Mouse (Mus musculus) 3134 (cell line): Measurements from ENCODE around the gene Pzp.

Experiments used
- DNase-seq: peaks from one replicate; pipeline ENCODE4 v3.0.0-alpha.2; 2011; ENCODE audit warnings: low spot score; ENCODE audit not compliant: insufficient read length; ENCODE audit errors: extremely low read depth

Gene Pzp

DNA sequence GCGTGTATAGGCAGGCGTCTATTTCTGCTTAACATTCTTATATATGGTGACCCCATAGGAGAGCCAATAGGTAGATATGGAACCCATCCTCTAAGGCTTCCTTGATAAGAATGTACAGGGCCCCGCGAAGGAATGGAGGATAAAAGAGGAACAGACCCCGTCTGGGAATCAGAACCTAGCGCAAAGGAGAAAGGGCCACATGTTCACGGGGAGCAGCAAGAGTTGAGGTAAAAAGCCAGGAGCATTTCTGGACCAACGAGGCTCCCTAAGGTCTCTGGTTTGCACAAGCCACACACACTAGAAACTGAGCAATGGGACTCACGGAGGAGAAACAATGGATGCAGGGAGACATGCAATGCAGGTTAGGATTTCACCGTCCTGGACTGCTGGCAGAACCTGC is 89.2 kb downstream of the Pzp start:
- no peak for DNase-seq

DNA sequence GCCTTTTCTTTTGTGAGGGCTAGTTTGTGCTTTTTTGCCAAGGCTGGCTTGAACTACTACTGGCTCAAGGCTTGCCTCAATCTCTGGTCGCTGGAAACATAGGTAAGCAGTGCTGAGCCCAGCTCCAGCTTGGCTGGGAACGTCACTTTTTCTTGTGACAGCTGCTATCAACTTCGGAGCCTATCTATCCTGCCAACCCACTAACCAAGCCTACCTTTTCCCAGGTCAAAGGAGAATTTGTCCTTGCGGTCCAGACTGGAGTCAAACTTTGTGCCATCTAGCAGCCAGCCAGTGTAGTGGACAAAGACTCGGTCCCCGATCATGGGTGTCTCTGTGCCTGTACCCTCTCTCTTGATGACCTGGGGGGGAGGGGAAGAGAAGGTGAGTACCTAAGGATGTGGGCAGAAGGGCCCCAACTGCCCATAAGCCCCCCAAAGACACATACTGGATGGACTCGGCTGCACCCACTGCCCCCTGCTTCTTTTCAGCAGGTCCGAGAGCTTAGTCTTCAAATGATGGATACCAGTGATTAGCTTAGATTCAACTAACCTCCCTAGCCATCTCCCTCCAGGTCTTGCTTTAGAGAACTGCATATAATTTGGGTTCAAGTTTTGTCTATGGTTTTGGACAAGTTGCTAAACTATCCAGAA is 90.0 kb downstream of the Pzp start:
- DNase-seq = no peak

DNA sequence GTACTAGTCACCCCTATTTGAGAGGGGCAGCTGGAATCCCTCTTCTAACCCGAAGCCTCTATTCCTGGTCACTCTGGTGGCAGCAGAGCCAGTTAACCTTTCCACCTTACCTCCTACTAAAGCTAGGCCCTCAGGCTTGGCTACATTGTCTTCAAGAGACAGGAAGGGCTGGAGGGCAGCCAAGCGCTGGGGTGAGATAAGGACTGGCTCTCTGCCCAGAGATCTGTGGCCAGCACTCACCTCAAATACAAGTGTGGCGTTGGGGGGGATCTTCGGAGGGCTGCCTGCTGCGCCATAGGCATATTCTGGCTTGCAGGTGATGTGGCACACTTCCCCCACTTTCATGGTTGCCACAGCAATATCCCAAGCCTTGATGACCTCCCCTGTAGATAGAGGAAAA is 91.0 kb downstream of the Pzp start:
- DNase-seq = no peak
